Mouse (Mus musculus) heart, postnatal 0 days (tissue): Measurements from ENCODE around the gene Pcnx3. TPM values are rescaled to one million over a fixed set of nuclear protein-coding genes. Genes with fewer than 3 reads are reported as not detected.

Source experiments
- ATAC-seq: fragments of 200-750 bp; cut with Nextera tagmentation; 2 replicates; pipeline ENCODE4 v1.8.0; 2017; ENCODE audit warnings: low read depth, moderate number of reproducible peaks, moderate library complexity; ENCODE audit not compliant: insufficient read depth
- DNase-seq: peaks from one replicate; pipeline ENCODE4 v3.0.0-alpha.2; 2016; ENCODE audit warnings: low spot score
- H3K27ac ChIP-seq: fragments of 300-500 bp; sonication (generic); 2 replicates; pipeline ENCODE4 v1.5.1; 2014; ENCODE audit warnings: low read depth, mild to moderate bottlenecking
- H3K27me3 ChIP-seq: fragments of 300-500 bp; sonication (generic); 2 replicates; pipeline ENCODE4 v1.6.1; 2014; ENCODE audit warnings: low read length, mixed read lengths; ENCODE audit not compliant: control insufficient read depth, insufficient read depth
- H3K36me3 ChIP-seq: fragments of 300-500 bp; sonication (generic); replicated peaks from 2 replicates; pipeline ENCODE4 v1.6.1; 2014; ENCODE audit warnings: low read length, mixed read lengths; ENCODE audit not compliant: control insufficient read depth, insufficient read depth
- H3K4me1 ChIP-seq: fragments of 300-500 bp; sonication (generic); 2 replicates; pipeline ENCODE4 v1.6.1; 2014; ENCODE audit warnings: antibody characterized with exemption; ENCODE audit not compliant: control insufficient read depth, insufficient read depth
- H3K4me2 ChIP-seq: fragments of 300-500 bp; sonication (generic); 2 replicates; pipeline ENCODE4 v1.6.1; 2014; ENCODE audit warnings: low read depth, mild to moderate bottlenecking, low read length, moderate library complexity
- H3K4me3 ChIP-seq: fragments of 300-500 bp; sonication (generic); 2 replicates; pipeline ENCODE4 v1.5.1; 2014; ENCODE audit warnings: low read depth, low read length
- H3K9ac ChIP-seq: fragments of 300-500 bp; sonication (generic); replicated peaks from 2 replicates; pipeline ENCODE4 v1.6.1; 2014; ENCODE audit warnings: low read depth, low read length, mixed read lengths
- H3K9me3 ChIP-seq: fragments of 300-500 bp; sonication (generic); replicated peaks from 2 replicates; pipeline ENCODE4 v1.6.1; 2016; ENCODE audit warnings: low read length; ENCODE audit not compliant: control insufficient read depth
- CTCF ChIP-seq: IDR thresholded peaks from 2 replicates; pipeline ENCODE4 v1.5.1; 2016; ENCODE audit warnings: antibody characterized with exemption, control low read depth, low read depth
- EP300 ChIP-seq: IDR thresholded peaks from 2 replicates; pipeline ENCODE4 v1.6.1; 2016; ENCODE audit warnings: antibody characterized with exemption, low read depth
- WGBS: fragments of 180-500 bp; shearing (Covaris S2); extraction: QIAGEN DNeasy Blood & Tissue Kit; methylation state at CpG from one replicate; pipeline ENCODE4 v1.1.7; 2014; 5-methylcytosine and 5-hydroxymethylcytosine counted together
- polyA plus RNA-seq: library from polyadenylated mRNA; unstranded; fragments of >200 nt; fragmentation: Nextera tagmentation; extraction: Ambion mirVana; gene quantifications from 2 replicates; pipeline ENCODE4 v1.2.1, GENCODE M21; 2015
- total RNA-seq: library from RNA; depleted of rRNA; stranded (reverse); fragments of >200 nt; gene quantifications from 2 replicates; pipeline ENCODE4 v1.2.3, GENCODE M21; 2014; ENCODE audit warnings: low replicate concordance

The Pcnx3 gene
- total and polyA plus RNA-seq, 2 experiments from 2014 or later = 6.7 to 35.9 TPM

DNA sequence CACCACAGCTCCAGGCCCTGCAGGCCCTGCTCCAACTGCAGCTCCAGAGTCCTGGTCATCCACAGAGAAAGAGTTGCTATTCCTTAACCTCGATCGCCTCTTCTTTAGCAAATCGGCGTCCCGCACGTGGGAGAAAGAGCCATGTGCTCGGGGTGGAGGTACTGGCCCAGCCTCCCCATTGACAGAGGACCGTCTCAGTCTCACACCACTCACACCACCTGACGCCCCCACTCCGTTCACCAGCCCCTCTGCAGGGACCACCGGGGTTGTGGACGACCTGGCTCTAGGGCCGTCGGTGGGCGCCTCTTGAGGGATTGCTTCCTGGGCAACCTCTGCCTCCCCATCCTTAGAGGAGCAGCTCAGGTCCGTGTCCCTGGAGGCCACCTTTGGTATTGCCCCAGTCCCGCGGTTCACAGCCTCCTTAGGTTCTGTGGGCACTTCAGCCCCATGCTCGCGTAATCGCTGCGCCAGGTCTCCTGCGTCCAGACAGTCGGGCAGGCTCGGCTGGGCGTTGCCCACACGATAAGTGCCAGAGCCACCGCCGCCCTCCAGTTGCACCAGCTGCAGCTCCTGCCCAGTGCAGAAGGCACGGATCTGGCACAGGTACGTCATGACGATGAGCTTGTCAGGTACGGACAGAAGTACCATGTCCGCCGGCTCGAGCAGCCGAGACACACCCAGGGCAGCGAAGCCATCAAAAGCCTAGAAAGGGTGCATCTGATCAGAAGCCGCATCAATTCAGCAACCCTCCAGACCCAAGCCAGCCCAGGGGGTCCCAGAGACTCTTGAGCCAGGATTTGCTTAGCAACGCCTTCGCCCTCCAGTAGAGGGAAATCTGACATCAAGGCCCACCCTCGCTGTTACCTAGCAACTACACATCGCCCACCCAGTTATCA lies 27.3 kb upstream of the Pcnx3 start:
- DNase-seq (no peak), ATAC-seq (peak; percentile 51; the same call in 1 of the 2 replicates)
- peaks cover 7% of the 10 kb centered on the region for H3K4me1 ChIP-seq
- H3K27me3 ChIP-seq = no peaks in the 10 kb centered on the region
- H3K27ac ChIP-seq = no peak overlapping the region
- no peak overlapping the region for H3K4me3 ChIP-seq
- H3K36me3 ChIP-seq = peaks cover 79% of the 10 kb centered on the region
- TF ChIP-seq EP300 (no peak), CTCF (peak; percentile 36)
- H3K4me2 ChIP-seq = no peak overlapping the region
- no peaks in the 10 kb centered on the region for H3K9me3 ChIP-seq
- no peak overlapping the region for H3K9ac ChIP-seq
- 53% methylated on average over 42 of the region's 43 CpGs for WGBS

DNA sequence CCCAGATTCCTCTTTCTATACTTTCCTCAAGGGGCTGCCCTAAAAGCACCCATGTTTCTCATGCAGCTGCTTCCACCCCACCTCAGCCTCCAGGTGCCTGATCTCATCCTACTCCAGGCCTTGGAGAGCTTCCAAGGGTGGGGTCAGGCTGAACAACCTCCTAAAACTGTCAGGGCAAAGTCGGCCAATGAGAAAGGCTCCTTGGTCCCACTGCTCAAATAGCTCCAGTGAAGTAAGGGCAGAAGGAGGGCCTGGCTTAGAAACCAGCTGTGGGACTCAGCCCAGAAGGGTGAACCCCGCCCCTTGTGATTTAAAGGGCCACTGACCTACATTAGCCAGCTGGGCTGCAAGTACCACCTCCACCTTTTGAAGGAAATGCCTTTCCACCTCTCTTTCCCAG lies 25.0 kb upstream of the Pcnx3 start:
- no peak overlapping the region for H3K9ac ChIP-seq
- peak overlapping the region; percentile 56 for H3K27ac ChIP-seq
- peaks cover 78% of the 10 kb centered on the region for H3K36me3 ChIP-seq
- H3K4me2 ChIP-seq = peak overlapping the region; percentile 32
- TF ChIP-seq CTCF (no peak), EP300 (no peak)
- peaks cover 7% of the 10 kb centered on the region for H3K4me1 ChIP-seq
- DNase-seq (peak; percentile 77), ATAC-seq (peak; percentile 66)
- WGBS = 20% methylated on average over 2 of the region's 2 CpGs
- no peak overlapping the region for H3K4me3 ChIP-seq
- no peaks in the 10 kb centered on the region for H3K27me3 ChIP-seq
- no peaks in the 10 kb centered on the region for H3K9me3 ChIP-seq

DNA sequence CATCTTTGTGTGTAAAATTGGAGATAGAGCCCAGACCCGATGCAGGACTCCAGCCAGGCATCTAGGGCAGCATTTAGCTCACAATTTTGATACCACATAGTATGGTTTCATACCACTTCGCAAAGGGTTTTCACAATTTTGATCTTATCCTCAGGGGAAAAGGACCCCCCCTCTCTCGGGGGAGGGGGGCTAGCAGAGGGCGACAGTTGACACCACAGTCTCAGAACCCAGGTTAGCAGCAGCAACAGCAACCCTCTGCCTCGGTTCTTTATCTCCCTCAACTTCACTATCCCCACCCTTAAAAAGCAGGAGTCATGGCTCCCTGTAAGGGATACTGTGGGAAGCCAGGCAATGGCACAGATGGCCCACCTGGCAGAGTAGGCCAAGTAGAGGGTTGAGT lies 24.5 kb upstream of the Pcnx3 start:
- peaks cover 7% of the 10 kb centered on the region for H3K4me1 ChIP-seq
- H3K4me3 ChIP-seq = no peak overlapping the region
- no peak overlapping the region for H3K9ac ChIP-seq
- no peaks in the 10 kb centered on the region for H3K27me3 ChIP-seq
- H3K36me3 ChIP-seq = peaks cover 78% of the 10 kb centered on the region
- peak overlapping the region; percentile 56 for H3K27ac ChIP-seq
- H3K9me3 ChIP-seq = no peaks in the 10 kb centered on the region
- H3K4me2 ChIP-seq = peak overlapping the region; percentile 32
- 72% methylated on average over 5 of the region's 5 CpGs for WGBS
- DNase-seq (no peak), ATAC-seq (0 out of 2 replicates have a peak, but pooled peaks have one; percentile 1)
- TF ChIP-seq EP300 = no peak
- no peak for TF ChIP-seq CTCF

DNA sequence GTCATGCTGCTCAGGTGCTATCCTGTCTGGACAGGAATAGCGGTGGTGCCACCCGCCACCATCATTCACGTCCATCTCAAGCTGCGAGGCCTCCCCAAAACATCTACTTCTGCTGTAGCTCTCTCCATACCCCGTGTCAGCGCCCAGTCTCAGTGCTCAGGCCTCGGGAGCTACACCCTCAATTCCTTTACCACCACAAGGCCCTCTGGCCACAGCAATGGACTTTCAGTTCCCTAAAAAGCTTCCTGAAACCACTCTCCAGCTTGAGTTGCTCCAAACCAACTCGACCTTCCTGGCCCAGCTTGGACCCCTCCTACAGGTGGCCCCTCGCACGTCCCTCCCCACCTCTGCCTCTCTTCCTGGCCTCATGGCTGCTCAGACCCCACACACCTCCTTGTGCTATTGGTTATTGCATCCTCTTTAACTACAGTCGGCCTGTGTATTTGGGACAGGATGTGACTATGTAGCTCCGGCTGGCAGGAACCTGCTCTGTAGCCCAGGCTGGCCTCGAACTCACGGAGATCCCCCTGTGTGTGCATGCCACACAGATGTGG lies 23.3 kb upstream of the Pcnx3 start:
- 87% methylated on average over 14 of the region's 14 CpGs for WGBS
- DNase-seq = no peak
- no peaks in the 10 kb centered on the region for H3K27me3 ChIP-seq
- no peak overlapping the region for H3K4me3 ChIP-seq
- H3K4me1 ChIP-seq = peaks cover 7% of the 10 kb centered on the region
- H3K4me2 ChIP-seq = no peak overlapping the region
- no peaks in the 10 kb centered on the region for H3K9me3 ChIP-seq
- TF ChIP-seq EP300 (no peak), CTCF (no peak)
- no peak for ATAC-seq
- H3K9ac ChIP-seq = no peak overlapping the region
- H3K27ac ChIP-seq = no peak overlapping the region
- peaks cover 78% of the 10 kb centered on the region for H3K36me3 ChIP-seq

DNA sequence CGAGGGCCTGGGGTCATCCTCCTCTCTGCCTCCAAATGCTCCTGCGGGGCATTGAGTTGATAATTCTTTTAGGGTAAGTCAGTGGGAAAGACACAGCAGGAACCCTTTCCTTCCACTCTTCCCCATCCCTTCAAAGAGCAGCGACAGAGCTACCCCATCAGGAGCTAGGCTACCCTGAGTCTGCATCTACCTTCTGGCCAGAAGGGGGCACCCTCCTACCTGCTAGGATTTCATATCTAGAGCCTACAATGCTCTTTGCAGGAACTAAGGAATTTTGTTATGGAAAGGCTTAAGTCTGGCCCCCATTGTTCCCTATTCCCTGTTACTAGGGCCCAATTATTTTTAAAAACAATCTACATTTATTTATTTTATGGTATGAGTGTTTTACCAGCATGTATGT lies 22.5 kb upstream of the Pcnx3 start:
- no peak overlapping the region for H3K9ac ChIP-seq
- H3K36me3 ChIP-seq = peaks cover 78% of the 10 kb centered on the region
- TF ChIP-seq EP300 = no peak
- peak; percentile 77 for TF ChIP-seq CTCF
- DNase-seq (peak; percentile 75), ATAC-seq (no peak)
- H3K4me3 ChIP-seq = no peak overlapping the region
- H3K4me1 ChIP-seq = peaks cover 7% of the 10 kb centered on the region
- no peaks in the 10 kb centered on the region for H3K27me3 ChIP-seq
- H3K9me3 ChIP-seq = no peaks in the 10 kb centered on the region
- H3K27ac ChIP-seq = no peak overlapping the region
- WGBS = 21% methylated on average over 3 of the region's 3 CpGs
- no peak overlapping the region for H3K4me2 ChIP-seq
